In genomic region chr2:129184853-129185252, GRCm38 (mm10) we compare ENCODE assay signal across 22 mouse cellular contexts.
"Had no signal": no experiment of that assay in that cellular context is flagged by ENCODE, and none has a peak within 500 bp of the region (broad histone marks: within the 10 kb centered on the region; RNA-seq: fewer than 3 reads in every experiment).

No protein-coding gene starts in this region.

- H3K9ac ChIP-seq: limb, embryonic 13.5 days; liver, embryonic 12.5 days; liver, embryonic 15.5 days; lung, embryonic 15.5 days; midbrain, embryonic 12.5 days; midbrain, embryonic 15.5 days had no signal

- H3K4me1 ChIP-seq: lung, embryonic 15.5 days; midbrain, embryonic 12.5 days; midbrain, embryonic 15.5 days had no signal

- H3K4me3 ChIP-seq: layer of hippocampus, adult 2 months; left cerebral cortex, adult 2 months; limb, embryonic 13.5 days; liver, embryonic 12.5 days; liver, embryonic 15.5 days; lung, embryonic 15.5 days; midbrain, embryonic 12.5 days; midbrain, embryonic 15.5 days had no signal

- DNase-seq: kidney, adult 2 months; kidney, postnatal 25 days; layer of hippocampus, adult 9-11 months; left cerebral cortex, postnatal 4 days; liver; lung, adult 18-20 months; lung, postnatal 10 days; lung, postnatal 36 days; right cerebral cortex, postnatal 14 days; right cerebral cortex, postnatal 4 days; thymus, postnatal 36 days had no signal

- H3K27ac ChIP-seq: kidney, postnatal 0 days; layer of hippocampus, adult 2 months; limb, embryonic 13.5 days; liver, embryonic 12.5 days; liver, embryonic 15.5 days; lung, embryonic 15.5 days; midbrain, embryonic 12.5 days; midbrain, embryonic 15.5 days; stomach, postnatal 0 days had no signal

- H3K9me3 ChIP-seq: liver, embryonic 12.5 days; liver, embryonic 15.5 days; lung, embryonic 15.5 days; midbrain, embryonic 12.5 days; midbrain, embryonic 15.5 days had no signal

- H3K36me3 ChIP-seq: limb, embryonic 13.5 days; liver, embryonic 12.5 days; liver, embryonic 15.5 days; lung, embryonic 15.5 days; midbrain, embryonic 12.5 days; midbrain, embryonic 15.5 days had no signal

- ATAC-seq: intestine, postnatal 0 days; liver, embryonic 12.5 days; midbrain, embryonic 15.5 days had no signal

- H3K27me3 ChIP-seq: limb, embryonic 13.5 days; liver, embryonic 15.5 days; lung, embryonic 15.5 days; midbrain, embryonic 12.5 days; midbrain, embryonic 15.5 days had no signal

- H3K4me2 ChIP-seq: limb, embryonic 13.5 days; liver, embryonic 12.5 days; liver, embryonic 15.5 days; lung, embryonic 15.5 days; midbrain, embryonic 12.5 days; midbrain, embryonic 15.5 days had no signal
